Mouse (Mus musculus) thymus, postnatal 25 days (tissue): ENCODE data around the gene E130311K13Rik.

Source experiments
- DNase-seq: peaks from one replicate; pipeline ENCODE4 v3.0.0; 2022

Gene E130311K13Rik

DNA sequence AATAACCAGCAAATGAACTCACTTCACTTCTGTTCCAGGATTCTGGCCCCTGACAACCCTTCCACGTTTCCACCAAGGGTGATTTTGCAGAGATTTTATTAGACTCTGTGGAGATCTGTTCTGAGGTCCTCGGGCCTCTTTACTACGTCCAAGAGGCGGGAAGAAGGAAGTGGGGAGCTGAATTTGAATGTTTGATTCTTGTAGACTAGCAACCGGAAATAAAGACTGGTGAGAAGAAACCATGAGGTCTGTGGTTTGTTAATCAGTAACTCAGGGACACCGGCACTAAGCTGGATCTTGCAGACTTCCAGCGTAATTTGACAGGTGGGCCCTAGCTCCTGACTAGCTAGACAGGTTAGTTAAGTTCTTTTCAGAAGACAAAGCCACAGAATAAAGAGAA, 35.6 kb downstream of the E130311K13Rik start:
- DNase-seq, result peak; percentile 4

DNA sequence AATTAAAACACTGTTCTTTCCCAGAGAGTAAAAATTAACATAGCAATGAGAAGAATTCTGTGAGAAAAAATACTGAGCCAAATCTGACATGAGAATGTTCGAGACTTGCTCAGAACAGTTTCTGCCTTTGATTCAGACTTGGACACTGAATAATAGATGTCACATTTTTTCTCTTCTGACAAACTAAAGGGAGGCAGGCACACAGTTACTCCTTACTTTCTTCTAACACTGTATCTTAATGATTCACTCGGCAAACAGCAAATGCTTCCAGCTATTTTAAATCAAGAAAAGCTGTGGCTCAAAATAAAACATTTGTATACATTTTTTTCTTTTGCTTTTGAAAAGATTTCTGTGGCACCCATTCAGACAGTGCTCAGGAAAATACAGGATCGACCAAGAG, 37.1 kb downstream of the E130311K13Rik start:
- DNase-seq, result no peak

DNA sequence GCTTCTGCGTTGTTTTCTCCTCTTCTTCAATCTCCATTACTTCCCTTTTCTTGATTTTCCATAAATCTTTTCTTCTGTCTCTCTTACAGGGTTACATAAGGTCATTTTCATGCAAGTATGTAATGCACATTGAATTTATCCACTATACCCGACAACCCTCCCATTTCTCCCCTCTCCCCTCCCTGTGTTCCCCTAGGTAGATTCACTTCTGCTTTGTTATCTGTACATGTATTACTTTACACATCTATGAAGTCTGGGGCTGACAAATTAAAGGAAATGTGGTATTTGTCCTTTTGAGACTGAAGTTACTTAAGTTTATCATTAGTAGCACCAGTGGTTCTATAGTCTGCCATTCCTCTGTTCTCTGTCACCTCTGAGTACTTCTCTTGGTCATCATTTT, 48.2 kb downstream of the E130311K13Rik start:
- DNase-seq, result no peak

DNA sequence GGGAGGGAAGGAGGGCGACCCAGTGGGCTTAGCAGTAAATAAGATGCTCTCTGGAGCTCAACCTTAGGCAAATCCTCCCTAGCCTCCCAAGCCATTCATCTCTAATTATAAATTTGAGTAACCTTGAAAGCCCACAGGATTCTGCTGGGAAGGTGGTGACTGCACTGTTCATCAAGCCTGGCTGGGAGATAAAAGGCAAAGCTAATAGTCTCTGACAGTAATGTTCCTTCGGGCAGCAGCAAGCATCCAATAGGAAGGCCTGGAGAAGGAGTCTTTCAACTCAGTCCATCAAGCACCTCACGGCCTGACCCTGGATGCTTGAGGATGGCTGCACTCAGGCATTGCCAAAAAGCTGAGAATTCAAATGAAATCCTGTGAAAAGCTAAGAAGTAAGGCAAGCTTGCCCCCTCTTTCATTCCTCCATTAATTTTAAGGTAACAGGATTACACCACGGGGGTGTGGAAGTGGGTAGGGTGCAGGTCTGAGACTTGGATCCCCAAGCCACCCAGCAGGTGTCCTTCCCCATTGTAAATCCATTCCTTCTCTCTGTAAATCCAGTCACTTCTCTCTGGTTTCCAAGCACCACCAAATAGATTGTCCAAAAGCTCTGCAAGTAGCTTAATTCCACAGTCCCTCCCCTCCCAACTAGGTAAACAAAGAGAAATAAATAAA, 50.1 kb downstream of the E130311K13Rik start:
- no peak for DNase-seq

DNA sequence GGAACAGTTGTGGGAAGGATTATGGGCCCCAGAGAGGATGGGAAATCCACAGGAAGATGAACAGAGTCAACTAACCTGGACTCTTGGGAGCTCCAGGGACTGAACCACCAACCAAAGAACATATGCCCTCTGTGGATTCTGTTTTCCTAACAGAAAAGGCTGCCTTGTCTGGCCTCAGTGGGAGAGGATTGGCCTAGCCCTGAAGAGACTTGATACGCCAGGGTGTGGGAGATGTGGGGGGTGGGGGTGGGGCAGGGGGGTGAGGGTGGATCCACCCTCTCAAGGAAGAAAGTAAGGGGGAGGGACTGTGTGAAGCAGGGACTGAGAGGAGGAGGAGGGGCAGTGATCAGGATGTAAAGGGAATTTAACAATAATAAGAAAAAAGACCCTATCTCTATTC, 56.5 kb downstream of the E130311K13Rik start:
- no peak for DNase-seq

DNA sequence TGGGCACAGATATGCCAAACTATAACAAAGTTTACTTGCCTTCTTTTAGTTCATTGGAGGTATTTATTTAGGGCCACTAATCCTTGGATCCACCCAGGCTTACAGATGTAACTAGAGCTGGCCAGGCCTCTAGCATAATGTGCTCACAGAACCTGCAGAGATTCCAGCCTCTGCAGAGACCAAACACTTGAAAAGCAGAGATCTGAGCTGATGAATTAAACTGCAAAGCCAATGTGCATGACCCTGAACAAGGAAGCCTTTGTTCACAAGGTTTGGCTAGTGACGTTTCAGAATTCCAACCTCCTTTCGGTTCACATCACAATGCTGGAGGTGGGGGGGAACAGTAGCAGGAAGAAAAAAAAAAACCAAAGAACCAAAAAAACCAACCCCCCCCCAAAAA, 58.0 kb downstream of the E130311K13Rik start:
- no peak for DNase-seq

DNA sequence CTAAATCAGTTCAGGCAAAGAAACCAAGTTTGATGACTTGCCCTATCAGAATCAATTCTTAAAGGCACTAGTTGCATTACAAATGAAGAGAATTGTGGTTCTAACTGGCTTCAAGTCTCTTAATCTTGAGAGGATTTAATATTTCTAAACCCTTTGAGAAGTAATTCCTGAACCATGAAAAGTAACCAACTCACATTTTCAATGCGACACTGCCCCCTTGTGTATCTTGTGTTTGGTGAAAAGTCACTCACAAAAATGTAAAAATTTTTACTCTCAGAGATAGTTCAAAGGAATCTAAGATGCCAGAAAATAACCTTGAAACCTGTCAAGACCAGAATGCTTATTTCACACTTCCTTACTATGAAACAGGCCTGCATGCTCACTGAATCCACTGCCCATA, 61.0 kb downstream of the E130311K13Rik start:
- DNase-seq, result no peak

DNA sequence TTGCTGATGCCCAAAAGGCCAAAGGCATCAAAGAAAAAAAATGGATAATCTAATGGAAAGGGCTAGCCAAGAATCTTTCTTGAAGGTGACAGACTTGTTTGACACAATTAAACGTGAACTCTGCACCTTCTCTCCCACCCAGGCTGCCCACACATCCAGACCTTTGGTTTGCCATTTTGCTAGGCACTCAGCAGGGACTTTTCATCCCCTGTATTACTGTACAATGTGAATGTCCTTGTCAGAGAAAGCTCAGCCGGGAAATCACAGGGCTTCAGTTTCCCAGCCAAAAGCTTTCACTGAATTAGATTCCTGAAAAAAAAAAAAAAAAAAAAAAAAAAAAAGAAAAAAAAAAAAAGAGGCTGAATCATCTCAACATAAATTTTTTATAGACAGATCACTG, 64.2 kb downstream of the E130311K13Rik start:
- no peak for DNase-seq
